Mouse (Mus musculus) heart, adult 18-20 months (tissue): ENCODE results near the gene Gucd1. TPM values are rescaled to one million over a fixed set of nuclear protein-coding genes. Genes with fewer than 3 reads are reported as not detected.
"Not testable (repeated sequence)": the region's sequence is repeated elsewhere in the genome, so short reads cannot be mapped to it uniquely, and the experiment has no call there.

Experiments used
- DNase-seq, 2 experiments: peaks; one replicate each; pipeline ENCODE4 v3.0.0; 2021 to 2022; ENCODE audit warnings: mixed read lengths in 1 of 2
- long read RNA-seq, 2 experiments: library from polyadenylated mRNA; stranded (forward); transcript quantifications; one replicate each; pipeline ENCODE4 v2.0.0; 2021
- total RNA-seq, 2 experiments: library from RNA; stranded (reverse); gene quantifications; 2 replicates each; pipeline ENCODE4 v1.2.3; 2021

Gene Gucd1
- 10 to 100 TPM; 33.0 to 36.8 TPM for total RNA-seq
- long read RNA-seq, experiment 1, transcript Gucd1-201 (6 exons, 3,500 nt), result major isoform, 31 of 45 reads
- long read RNA-seq, experiment 1, partial matches to known transcripts, result 2 of 45 reads
- long read RNA-seq, experiment 1, other reads (novel, unspliced or antisense), result 12 of 45 reads
- long read RNA-seq, experiment 2, transcript Gucd1-201 (6 exons, 3,500 nt), result major isoform, 17 of 25 reads
- long read RNA-seq, experiment 2, partial matches to known transcripts, result 0 of 25 reads
- long read RNA-seq, experiment 2, other reads (novel, unspliced or antisense), result 8 of 25 reads

GRCm38 (mm10) chr10:75517758-75518143 is at the start of gene Gucd1:
Gene Gucd1 (minus strand): TSS chr10:75517972.
- DNase-seq, result peak; percentile 97 to 99

DNA sequence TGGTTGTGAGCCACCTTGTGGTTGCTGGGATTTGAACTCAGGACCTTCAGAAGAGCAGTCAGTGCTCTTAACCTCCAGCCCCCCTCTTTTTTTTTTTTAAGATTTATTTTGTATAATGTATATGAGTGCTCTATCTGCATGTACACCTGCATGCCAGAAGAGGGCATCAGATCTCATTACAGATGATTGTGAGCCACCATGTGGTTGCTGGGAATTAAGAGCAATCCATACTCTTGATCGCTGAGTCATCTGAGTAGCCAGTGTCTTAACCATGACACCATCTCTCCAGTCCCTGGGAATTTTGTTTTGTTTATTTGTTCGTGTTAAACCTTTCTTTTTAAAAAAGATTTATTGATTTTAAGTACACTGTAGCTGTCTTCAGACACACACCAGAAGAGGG is 49.0 kb upstream of the Gucd1 start:
- not testable (repeated sequence) for DNase-seq

DNA sequence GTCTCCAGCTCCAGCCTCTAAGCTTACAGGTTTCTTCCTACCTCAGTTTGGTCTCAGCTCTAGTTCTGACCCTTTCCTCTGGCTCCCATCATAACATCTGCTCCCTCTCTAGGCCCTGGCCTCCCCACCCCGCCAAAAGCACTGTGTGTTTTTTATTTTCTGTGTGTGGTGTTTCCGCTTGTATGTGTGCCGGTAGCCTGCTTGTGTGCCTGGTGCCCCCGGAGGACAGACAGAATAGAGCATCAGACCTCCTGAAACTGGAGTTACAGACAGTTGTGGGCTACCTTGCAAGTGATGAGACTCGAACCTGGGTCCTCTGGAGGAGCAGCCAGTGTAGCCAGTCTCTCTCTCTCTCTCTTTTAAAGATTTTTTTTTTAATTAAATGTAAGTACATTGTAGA is 48.5 kb upstream of the Gucd1 start:
- DNase-seq, result no peak

DNA sequence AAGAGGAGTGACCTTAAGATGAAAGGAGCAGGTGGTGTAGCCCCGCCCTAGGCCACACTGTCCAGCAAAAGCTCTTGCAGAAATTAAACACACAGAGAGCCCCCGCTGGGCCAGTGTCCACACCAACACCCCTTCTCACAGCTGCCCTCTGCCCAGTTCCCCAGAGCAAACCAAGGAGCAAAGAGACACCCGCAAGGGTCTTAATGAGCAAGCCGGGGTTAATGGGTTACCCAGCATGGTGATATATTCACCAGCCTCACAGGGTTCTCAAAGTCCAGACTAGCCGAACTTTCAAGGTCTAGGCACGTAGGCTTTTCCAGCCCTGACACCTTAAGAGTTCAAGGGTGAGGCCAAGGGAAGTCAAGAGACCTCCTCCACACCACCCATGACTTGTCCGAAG is 48.1 kb upstream of the Gucd1 start:
- no peak for DNase-seq

DNA sequence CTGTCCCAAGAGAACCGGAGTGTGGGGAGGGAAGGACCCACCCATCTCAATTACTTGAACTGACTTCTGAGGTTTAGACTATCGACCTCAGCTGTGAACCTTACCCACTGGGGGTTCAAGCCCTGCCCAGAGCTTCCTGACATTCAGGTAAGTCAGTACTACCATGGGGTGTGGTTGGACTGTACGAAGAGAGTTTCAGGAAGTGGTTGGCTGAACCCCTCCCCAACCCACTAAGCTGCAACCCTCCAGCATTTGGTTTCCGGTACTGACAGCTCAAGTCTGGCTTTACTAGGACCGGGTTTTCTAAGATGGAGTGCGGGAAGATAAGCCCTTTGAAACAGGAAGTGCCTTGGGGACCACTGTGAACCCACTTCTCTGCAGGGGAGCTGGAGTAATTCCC is 47.7 kb upstream of the Gucd1 start:
- peak in 1 of 2 experiments; percentile 37 for DNase-seq

DNA sequence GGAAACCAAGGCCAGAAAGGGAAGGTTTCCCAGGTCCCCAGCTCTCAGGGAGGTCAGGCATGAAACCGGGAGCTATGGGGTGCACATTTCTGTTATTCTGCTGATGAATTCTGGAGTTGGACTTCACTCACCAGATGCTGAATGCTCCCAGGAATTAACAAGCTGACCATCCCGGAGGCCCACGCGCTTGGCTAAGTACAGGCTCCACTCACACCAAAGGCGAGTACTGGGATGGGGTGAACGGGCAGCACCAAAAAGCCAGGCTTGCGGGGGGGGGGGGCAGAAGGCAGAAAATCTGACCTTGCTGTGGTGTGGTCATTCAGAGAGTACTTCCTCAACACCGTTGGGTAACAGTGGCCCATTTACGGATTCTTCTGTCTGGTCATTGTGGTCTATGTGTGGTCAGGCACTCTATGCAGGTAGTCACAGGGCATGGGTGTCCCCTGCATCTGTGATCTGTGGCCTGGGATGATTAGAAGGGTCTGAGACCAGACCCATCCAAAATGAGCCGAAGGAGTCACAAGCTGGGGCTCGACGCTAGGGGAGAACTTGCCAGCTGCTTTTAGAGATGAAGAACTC is 47.0 kb upstream of the Gucd1 start:
- DNase-seq, result no peak

- DNase-seq, result no peak
These were observed 44.8 kb upstream of the Gucd1 start for GRCm38 (mm10) chr10:75562596-75562995.

DNA sequence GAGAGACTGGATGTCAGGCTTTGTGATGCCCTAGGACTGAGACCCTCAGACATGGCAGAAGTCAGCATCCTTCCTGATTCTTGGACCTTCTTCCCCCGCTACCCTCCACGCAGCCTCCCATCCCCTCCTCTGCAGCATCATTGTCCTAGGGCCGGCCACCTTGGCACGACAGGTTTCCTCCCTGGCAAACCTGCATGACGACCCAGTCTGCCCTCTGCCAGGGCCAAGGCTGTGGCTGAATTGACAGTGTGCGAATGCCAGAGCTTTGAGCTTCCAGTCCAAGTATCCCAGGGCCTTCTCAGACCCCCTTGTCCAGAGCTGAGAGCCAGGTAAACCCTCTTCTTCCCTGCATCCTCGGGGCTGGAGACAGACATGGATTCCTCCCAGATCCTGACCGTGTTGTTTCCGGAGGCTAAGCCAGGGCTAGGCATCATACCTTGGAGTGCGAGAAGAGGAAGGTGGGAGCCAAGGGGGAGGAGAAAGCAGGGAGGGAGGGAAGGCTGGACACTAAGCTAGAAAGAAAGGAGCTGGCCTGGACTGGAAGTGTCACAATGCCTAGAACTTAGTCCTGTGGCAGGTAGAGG is 43.4 kb upstream of the Gucd1 start, which contains the start of gene Ggt1:
Ggt1 (plus strand) TSS at position 534 of the 584 bp plus-strand sequence.
- no peak for DNase-seq

GRCm38 (mm10) chr10:75560549-75560899 is 42.8 kb upstream of the Gucd1 start:
- no peak for DNase-seq

- DNase-seq, result peak; percentile 67 to 76
These were observed 42.1 kb upstream of the Gucd1 start, which contains the start of gene Lrrc75b for GRCm38 (mm10) chr10:75559676-75560548. Gene Lrrc75b (minus strand): TSS chr10:75560330.

GRCm38 (mm10) chr10:75559041-75559675 is 41.4 kb upstream of the Gucd1 start:
- DNase-seq, result no peak

DNA sequence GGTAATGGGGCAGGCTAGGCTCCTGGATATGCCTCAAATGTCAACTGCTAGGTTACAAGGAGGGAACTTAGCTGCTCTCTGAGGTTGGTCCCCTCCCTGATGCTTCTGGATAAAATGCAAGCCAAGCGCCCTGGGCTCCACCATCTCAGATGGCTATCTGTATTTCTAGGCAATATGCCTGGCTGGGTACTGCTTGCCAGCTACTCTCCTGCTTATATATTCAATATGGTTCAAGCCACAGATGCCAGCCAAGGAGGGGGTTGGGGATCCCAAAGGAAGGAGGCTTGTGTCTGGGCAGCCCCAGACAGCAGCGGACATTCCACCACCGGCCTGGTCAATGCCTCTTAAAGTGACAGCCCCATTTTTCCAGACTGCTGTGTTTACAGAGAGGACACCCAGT is 40.7 kb upstream of the Gucd1 start:
- no peak for DNase-seq

GRCm38 (mm10) chr10:75556026-75556425 is 38.3 kb upstream of the Gucd1 start:
- DNase-seq, result no peak

DNA sequence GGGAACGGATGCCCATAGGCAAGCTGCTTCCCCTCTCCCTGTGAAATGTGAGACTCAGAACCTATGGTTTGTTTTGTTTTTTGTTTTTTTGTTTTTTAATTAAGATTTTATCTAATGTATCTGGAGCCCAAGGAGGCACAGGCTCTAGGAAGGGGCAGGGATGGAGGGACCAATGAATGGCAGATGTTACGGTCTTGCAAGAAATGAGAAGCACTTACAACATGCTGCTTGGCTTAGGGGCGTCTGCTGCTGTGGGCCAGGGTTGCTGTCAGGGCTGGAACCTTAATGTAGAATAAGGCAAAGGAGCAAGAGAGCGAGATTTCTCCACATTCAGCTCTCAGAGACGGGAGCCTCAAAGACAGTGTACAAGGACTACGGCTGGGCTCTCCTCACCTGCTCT is 37.8 kb upstream of the Gucd1 start:
- no peak for DNase-seq

DNA sequence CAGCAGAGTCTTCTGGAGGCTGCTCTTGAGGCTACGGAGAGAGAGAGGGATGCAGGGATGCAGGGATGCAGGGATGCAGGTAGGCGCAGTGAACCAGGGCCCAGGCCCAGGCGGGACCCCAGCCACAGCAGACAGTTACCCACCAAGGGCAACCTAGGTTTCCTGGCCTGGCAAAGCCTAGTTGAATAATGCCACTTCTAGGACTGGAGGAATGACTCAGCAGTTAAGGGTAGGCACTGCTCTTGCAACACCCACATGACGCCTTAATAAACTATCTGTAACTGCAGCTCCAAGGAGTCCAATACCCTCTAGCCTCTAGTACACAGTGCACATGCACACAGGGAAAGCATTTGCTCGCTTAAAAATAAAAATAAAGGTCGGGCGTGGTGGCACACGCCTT is 36.3 kb upstream of the Gucd1 start:
- DNase-seq, result no peak

DNA sequence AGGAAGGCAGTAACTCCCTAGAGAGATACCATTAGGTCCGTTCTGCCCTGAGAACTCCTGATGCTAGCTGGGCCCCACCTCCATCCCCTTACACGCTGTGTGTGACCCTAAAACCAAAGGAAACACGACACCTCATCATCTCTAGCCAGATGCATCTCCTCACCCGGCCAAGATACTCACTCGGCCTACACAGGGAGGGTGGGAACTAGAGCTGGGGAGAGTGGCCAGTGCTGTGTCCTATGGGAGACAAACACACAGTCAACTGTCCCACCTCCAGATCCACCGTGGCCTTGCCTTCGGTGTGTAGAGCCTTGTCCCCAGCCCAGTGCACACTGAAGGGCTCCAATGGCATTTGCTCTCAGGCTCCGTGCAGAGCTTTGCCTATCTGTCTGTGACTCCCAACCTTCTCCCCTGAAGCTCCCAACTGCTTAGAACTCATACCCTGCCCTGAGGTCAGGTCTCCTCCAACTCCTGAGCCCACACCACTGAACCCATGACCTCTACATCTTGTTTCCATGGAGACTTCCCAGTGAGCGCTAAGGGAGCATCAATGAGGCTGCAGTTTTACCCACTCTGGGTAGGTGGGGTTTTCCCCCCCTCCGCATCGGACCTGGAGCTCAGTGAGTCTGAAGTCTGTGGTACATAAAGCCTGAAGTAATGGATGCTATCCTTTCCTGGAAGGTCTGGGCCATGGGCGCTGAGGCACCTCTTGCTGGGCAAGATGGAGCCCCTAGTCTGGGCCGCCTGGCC is 35.1 kb upstream of the Gucd1 start:
- DNase-seq, result no peak

GRCm38 (mm10) chr10:75552106-75552505 is 34.3 kb upstream of the Gucd1 start:
- DNase-seq, result no peak

DNA sequence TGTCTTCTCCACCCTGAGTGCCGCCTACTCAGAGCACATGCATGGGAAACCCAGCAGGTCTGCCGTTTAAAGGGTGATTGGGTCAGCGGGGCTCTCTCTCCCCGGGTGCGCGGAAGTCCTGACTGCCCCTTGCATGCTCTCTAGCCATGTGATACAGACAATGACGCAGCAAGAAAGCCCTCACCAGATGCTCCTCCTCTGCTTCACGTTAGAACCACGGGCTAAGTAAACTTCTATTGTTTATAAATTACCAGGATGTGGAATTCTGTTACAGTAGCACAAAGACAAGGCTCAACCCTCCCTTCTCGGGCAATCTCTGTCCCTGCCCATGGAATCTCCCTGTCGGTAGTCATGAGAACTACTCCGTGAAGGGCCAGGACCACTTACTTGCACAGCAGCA is 33.4 kb upstream of the Gucd1 start:
- no peak for DNase-seq

GRCm38 (mm10) chr10:75549886-75550285 is 32.1 kb upstream of the Gucd1 start:
- no peak for DNase-seq

GRCm38 (mm10) chr10:75548486-75548885 is 30.7 kb upstream of the Gucd1 start:
- no peak for DNase-seq

GRCm38 (mm10) chr10:75547901-75548300 is 30.1 kb upstream of the Gucd1 start:
- DNase-seq, result no peak
